Mouse (Mus musculus): ENCODE results near the gene Mlh3. TPM values are rescaled to one million over a fixed set of nuclear protein-coding genes. Genes with fewer than 3 reads are reported as not detected.
A peak's percentile ranks its signal among the peaks of the same experiment; 100 is the strongest.

Gene Mlh3
- polyA plus RNA-seq, 1 experiment from 2014 or later, result 2.5 TPM

DNA sequence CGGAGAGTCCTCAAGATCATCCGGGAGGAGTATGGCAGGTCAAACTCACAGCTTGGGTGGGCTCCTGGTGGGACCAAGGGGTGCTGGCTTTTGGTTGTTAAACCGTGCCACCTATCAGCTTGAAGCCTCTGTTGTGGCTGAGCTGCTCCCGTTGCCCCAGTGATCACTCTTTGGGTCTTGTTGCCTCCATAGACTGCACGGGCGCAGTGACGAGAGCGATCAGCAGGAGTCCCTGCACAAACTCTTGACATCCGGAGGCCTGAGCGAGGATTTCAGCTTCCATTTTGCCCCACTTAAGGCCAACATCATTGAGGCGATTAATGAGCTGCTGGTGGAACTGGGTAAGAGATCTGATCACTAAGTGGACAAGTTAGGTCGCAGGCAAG, 50.5 kb downstream of the Mlh3 start:
- no peak for TF ChIP-seq CTCF (IDR thresholded peaks at IDR 0.05; ENCODE audit: low read depth)
- peak overlapping the region; percentile 60 for H3K27ac ChIP-seq (ENCODE audit: low read depth, low read length)
- H3K4me1 ChIP-seq (replicated peaks; ENCODE audit: control insufficient read depth, insufficient read depth, low read length), result peaks cover 3% of the 10 kb centered on the region; the same call in 1 of the 2 replicates
- no peaks in the 10 kb centered on the region for H3K27me3 ChIP-seq (replicated peaks; ENCODE audit: control insufficient read depth, insufficient read depth, low read length)
- H3K9me3 ChIP-seq (ENCODE audit: control insufficient read depth), result no peaks in the 10 kb centered on the region
- ATAC-seq, result no peak
- 4% methylated on average over 12 of the region's 12 CpGs for WGBS
- H3K4me3 ChIP-seq (ENCODE audit: low read depth, low read length), result peak overlapping the region; percentile 83
- H3K36me3 ChIP-seq (ENCODE audit: control insufficient read depth, insufficient read depth), result peaks cover 37% of the 10 kb centered on the region
- H3K9ac ChIP-seq (ENCODE audit: low read depth, low read length), result peak overlapping the region; percentile 68
- H3K4me2 ChIP-seq (replicated peaks; ENCODE audit: low read depth), result peak overlapping the region; percentile 87

DNA sequence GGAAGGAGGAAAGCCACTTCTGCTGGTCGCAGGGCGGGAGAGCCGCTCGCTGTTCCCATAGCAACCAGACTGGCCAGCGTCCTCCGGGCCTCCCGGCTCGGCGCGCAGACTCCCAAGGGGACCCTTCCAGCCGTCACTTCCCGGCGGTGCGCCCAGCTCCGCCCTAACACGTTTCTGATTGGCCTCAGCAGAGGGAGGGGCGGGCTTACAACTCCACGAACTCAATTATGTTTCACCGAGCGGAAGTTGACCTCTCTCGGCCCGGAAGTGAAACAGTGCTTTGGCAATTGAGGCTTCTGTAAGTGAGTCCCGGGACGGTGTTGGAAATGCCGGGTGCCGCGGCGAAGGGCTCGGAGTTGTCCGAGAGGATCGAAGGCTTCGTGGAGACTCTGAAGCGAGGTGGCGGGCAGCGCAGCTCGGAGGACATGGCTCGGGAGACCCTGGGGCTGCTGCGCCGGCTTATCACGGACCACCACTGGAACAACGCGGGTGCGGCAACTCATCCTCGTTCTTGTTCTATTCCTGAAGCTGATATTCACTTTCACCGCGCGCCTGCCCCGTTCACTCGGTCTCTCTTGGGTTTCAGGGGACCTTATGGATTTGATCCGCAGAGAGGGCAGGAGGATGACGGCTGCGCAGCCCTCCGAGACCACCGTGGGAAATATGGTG, 51.0 kb downstream of the Mlh3 start, which contains the start of gene Eif2b2:
Gene Eif2b2 (plus strand): TSS at position 246 of the 669 bp plus-strand sequence.
- no peak for TF ChIP-seq CTCF (IDR thresholded peaks at IDR 0.05; ENCODE audit: low read depth)
- ATAC-seq, result peak; percentile 100
- Histone ChIP-seq H3K9ac (ENCODE audit: low read depth, low read length) (peak within 1 kb of the TSS; percentile 68), H3K36me3 (ENCODE audit: control insufficient read depth, insufficient read depth) (peaks cover 32% of the 10 kb centered on the region), H3K4me3 (ENCODE audit: low read depth, low read length) (peak within 1 kb of the TSS; percentile 83), H3K9me3 (ENCODE audit: control insufficient read depth) (no peaks in the 10 kb centered on the region), H3K4me2 (replicated peaks; ENCODE audit: low read depth) (peak within 1 kb of the TSS; percentile 87), H3K27ac (ENCODE audit: low read depth, low read length) (peak within 1 kb of the TSS; percentile 60), H3K27me3 (replicated peaks; ENCODE audit: control insufficient read depth, insufficient read depth, low read length) (no peaks in the 10 kb centered on the region), H3K4me1 (replicated peaks; ENCODE audit: control insufficient read depth, insufficient read depth, low read length) (peaks cover 3% of the 10 kb centered on the region; the same call in 1 of the 2 replicates)
- WGBS, result under 1% methylated on average over 54 of the region's 54 CpGs

DNA sequence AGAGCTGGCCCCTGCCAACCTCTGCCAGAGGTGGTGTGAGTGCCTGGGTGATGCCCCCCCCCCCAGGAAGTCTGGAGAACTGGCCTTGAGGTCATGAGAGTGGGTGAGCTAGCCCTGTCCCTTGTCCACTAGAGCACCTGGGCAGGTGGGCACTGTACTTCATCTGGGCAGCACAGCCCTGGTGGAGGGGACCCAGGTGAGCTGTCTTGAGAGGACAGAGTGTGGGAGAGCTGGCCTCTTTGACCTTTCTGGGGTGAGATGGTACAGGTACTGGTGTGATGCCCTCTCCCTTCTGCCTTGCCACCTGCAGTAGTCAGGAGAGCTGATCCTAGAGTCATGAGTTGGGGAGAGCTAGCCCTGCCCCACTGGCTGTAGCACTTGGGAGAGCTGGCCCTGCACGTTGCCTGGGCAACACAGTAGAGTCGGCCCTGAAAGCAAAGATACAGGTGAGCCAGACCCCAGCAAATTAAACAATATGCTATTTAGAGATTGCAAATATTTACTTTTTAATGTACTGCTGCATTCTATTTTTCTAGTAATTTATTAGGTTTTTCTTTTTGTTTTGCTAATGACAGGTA, 52.6 kb downstream of the Mlh3 start:
- TF ChIP-seq CTCF (IDR thresholded peaks at IDR 0.05; ENCODE audit: low read depth), result no peak
- no peaks in the 10 kb centered on the region for H3K9me3 ChIP-seq (ENCODE audit: control insufficient read depth)
- WGBS, result 44% methylated on average over 2 of the region's 2 CpGs
- peaks cover 16% of the 10 kb centered on the region for H3K36me3 ChIP-seq (ENCODE audit: control insufficient read depth, insufficient read depth)
- no peak overlapping the region for H3K9ac ChIP-seq (ENCODE audit: low read depth, low read length)
- H3K4me3 ChIP-seq (ENCODE audit: low read depth, low read length), result no peak overlapping the region
- no peak overlapping the region for H3K4me2 ChIP-seq (replicated peaks; ENCODE audit: low read depth)
- ATAC-seq, result no peak
- peaks cover 3% of the 10 kb centered on the region; the same call in 1 of the 2 replicates for H3K4me1 ChIP-seq (replicated peaks; ENCODE audit: control insufficient read depth, insufficient read depth, low read length)
- H3K27ac ChIP-seq (ENCODE audit: low read depth, low read length), result no peak overlapping the region
- no peaks in the 10 kb centered on the region for H3K27me3 ChIP-seq (replicated peaks; ENCODE audit: control insufficient read depth, insufficient read depth, low read length)

DNA sequence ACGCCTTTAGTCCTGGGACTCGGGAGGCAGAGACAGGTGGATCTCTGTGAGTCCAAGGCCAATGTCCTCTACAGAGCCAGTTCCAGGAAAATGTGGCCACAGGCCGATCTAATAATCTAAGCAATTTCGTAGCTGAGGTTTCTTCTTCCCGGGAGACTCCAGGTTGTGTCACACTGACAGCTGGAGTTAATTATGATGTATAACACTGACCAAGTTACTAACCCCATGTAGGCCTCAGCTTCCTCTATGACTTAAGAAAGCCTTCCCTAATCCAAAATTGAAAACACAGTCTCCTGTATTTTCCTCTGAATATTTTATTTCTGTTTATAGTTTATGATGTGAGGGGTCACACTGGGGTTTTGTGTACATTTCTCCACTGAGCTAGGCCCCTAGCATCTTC, 55.4 kb downstream of the Mlh3 start:
- Histone ChIP-seq H3K4me2 (replicated peaks; ENCODE audit: low read depth) (no peak overlapping the region), H3K9ac (ENCODE audit: low read depth, low read length) (no peak overlapping the region), H3K27me3 (replicated peaks; ENCODE audit: control insufficient read depth, insufficient read depth, low read length) (no peaks in the 10 kb centered on the region), H3K36me3 (ENCODE audit: control insufficient read depth, insufficient read depth) (no peaks in the 10 kb centered on the region), H3K4me1 (replicated peaks; ENCODE audit: control insufficient read depth, insufficient read depth, low read length) (peaks cover 1% of the 10 kb centered on the region; the same call in 1 of the 2 replicates), H3K4me3 (ENCODE audit: low read depth, low read length) (no peak overlapping the region), H3K27ac (ENCODE audit: low read depth, low read length) (no peak overlapping the region), H3K9me3 (ENCODE audit: control insufficient read depth) (no peaks in the 10 kb centered on the region)
- no peak for ATAC-seq
- WGBS, result 73% methylated on average over 5 of the region's 5 CpGs
- TF ChIP-seq CTCF (IDR thresholded peaks at IDR 0.05; ENCODE audit: low read depth), result no peak

DNA sequence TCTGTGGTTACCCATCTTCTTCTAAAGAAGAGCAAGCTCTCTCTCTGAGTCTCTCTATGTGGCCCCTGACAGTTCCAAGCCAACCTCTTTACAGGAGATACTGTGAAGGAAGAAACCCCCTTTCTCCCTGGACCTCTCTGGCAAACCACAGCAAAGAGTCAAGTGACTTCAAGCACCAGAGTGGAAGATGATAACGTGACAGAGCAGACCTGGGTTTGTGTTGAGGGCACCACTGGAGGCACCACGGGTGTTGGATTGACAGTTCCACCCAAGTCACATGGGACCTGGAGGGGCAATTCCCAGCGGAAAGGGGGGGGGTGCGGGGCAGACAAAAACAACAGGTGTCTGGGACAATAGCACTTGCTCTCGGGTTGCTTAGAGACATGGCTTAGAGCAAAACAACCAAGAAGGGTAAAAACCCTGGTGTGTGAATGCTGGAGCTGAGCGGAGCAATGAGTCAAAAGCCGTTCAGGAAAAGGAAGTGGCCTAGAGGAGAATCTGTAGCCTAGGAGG, 61.7 kb downstream of the Mlh3 start:
- 43% methylated on average over 7 of the region's 7 CpGs for WGBS
- Histone ChIP-seq H3K9ac (ENCODE audit: low read depth, low read length) (no peak overlapping the region), H3K4me2 (replicated peaks; ENCODE audit: low read depth) (no peak overlapping the region), H3K27ac (ENCODE audit: low read depth, low read length) (no peak overlapping the region), H3K27me3 (replicated peaks; ENCODE audit: control insufficient read depth, insufficient read depth, low read length) (no peaks in the 10 kb centered on the region), H3K4me3 (ENCODE audit: low read depth, low read length) (no peak overlapping the region), H3K9me3 (ENCODE audit: control insufficient read depth) (no peaks in the 10 kb centered on the region), H3K4me1 (replicated peaks; ENCODE audit: control insufficient read depth, insufficient read depth, low read length) (no peaks in the 10 kb centered on the region), H3K36me3 (ENCODE audit: control insufficient read depth, insufficient read depth) (no peaks in the 10 kb centered on the region)
- no peak for TF ChIP-seq CTCF (IDR thresholded peaks at IDR 0.05; ENCODE audit: low read depth)
- ATAC-seq, result no peak

DNA sequence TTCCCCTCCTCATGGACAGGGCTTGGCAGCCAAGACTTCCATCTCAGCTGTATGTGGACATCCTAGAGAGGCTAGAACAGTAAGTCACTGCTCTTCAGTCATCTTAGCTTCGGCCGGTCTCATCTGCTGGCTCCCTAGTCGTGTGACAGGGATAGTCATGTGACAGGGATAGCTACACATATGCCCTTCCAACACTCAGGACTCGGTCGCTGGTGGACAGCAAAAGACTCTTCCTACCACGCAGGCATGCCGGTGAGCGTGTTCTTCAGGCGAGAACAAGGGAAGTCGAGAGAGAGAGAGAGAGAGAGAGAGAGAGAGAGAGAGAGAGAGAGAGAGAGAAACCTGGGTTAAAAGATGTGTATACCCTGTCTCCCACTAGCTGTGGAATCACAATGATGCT, 65.0 kb downstream of the Mlh3 start:
- no peaks in the 10 kb centered on the region for H3K9me3 ChIP-seq (ENCODE audit: control insufficient read depth)
- no peak overlapping the region for H3K27ac ChIP-seq (ENCODE audit: low read depth, low read length)
- no peak overlapping the region for H3K4me2 ChIP-seq (replicated peaks; ENCODE audit: low read depth)
- TF ChIP-seq CTCF (IDR thresholded peaks at IDR 0.05; ENCODE audit: low read depth), result no peak
- 91% methylated on average over 10 of the region's 10 CpGs for WGBS
- H3K27me3 ChIP-seq (replicated peaks; ENCODE audit: control insufficient read depth, insufficient read depth, low read length), result no peaks in the 10 kb centered on the region
- no peak overlapping the region for H3K9ac ChIP-seq (ENCODE audit: low read depth, low read length)
- H3K4me3 ChIP-seq (ENCODE audit: low read depth, low read length), result no peak overlapping the region
- H3K36me3 ChIP-seq (ENCODE audit: control insufficient read depth, insufficient read depth), result no peaks in the 10 kb centered on the region
- ATAC-seq, result no peak
- no peaks in the 10 kb centered on the region for H3K4me1 ChIP-seq (replicated peaks; ENCODE audit: control insufficient read depth, insufficient read depth, low read length)
